Mouse (Mus musculus): ENCODE results near the gene Rab24. TPM values are rescaled to one million over a fixed set of nuclear protein-coding genes. Genes with fewer than 3 reads are reported as not detected.

The Rab24 gene
- polyA plus RNA-seq, 1 experiment from 2014 or later = 63.9 TPM

- ATAC-seq (replicated peaks; ENCODE audit: insufficient number of reproducible peaks, insufficient read depth, low FRiP score, low read depth) = no peak
- no peaks in the 10 kb centered on the region for H3K9me3 ChIP-seq (replicated peaks)
- no peaks in the 10 kb centered on the region for H3K27me3 ChIP-seq
- WGBS = 77% methylated on average over 6 of the region's 6 CpGs
- H3K4me1 ChIP-seq (replicated peaks) = peaks cover 45% of the 10 kb centered on the region
- H3K4me2 ChIP-seq = peak overlapping the region; percentile 97
- peak overlapping the region; percentile 81 for H3K4me3 ChIP-seq
- H3K9ac ChIP-seq = peak overlapping the region; percentile 70; the same call in 1 of the 2 replicates
- peaks cover 29% of the 10 kb centered on the region for H3K36me3 ChIP-seq
- H3K27ac ChIP-seq = no peak overlapping the region
These were observed 6.4 kb upstream of the Rab24 start for GRCm38 (mm10) chr13:55328171-55328570.

GRCm38 (mm10) chr13:55327633-55328032 lies 5.9 kb upstream of the Rab24 start:
- no peak overlapping the region; the same call in 1 of the 2 replicates for H3K27ac ChIP-seq
- H3K9ac ChIP-seq = no peak overlapping the region
- 35% methylated on average over 6 of the region's 8 CpGs for WGBS
- H3K27me3 ChIP-seq = no peaks in the 10 kb centered on the region
- H3K4me2 ChIP-seq = peak overlapping the region; percentile 97
- peak; percentile 24; the same call in 1 of the 2 replicates for ATAC-seq (replicated peaks; ENCODE audit: insufficient number of reproducible peaks, insufficient read depth, low FRiP score, low read depth)
- peaks cover 33% of the 10 kb centered on the region for H3K36me3 ChIP-seq
- H3K4me3 ChIP-seq = peak overlapping the region; percentile 81
- H3K4me1 ChIP-seq (replicated peaks) = peaks cover 50% of the 10 kb centered on the region
- H3K9me3 ChIP-seq (replicated peaks) = no peaks in the 10 kb centered on the region

GRCm38 (mm10) chr13:55327169-55327568 lies 5.4 kb upstream of the Rab24 start:
- Histone ChIP-seq H3K9me3 (replicated peaks) (no peaks in the 10 kb centered on the region), H3K4me3 (no peak overlapping the region), H3K36me3 (peaks cover 33% of the 10 kb centered on the region), H3K4me2 (no peak overlapping the region), H3K27ac (peak overlapping the region; percentile 49; the same call in 1 of the 2 replicates), H3K9ac (no peak overlapping the region), H3K4me1 (replicated peaks) (peaks cover 52% of the 10 kb centered on the region), H3K27me3 (no peaks in the 10 kb centered on the region)
- ATAC-seq (replicated peaks; ENCODE audit: insufficient number of reproducible peaks, insufficient read depth, low FRiP score, low read depth) = no peak
- WGBS = 45% methylated on average over 4 of the region's 4 CpGs

- H3K4me3 ChIP-seq = no peak overlapping the region
- peaks cover 57% of the 10 kb centered on the region for H3K4me1 ChIP-seq (replicated peaks)
- ATAC-seq (replicated peaks; ENCODE audit: insufficient number of reproducible peaks, insufficient read depth, low FRiP score, low read depth) = no peak
- no peaks in the 10 kb centered on the region for H3K27me3 ChIP-seq
- H3K4me2 ChIP-seq = no peak overlapping the region
- peaks cover 33% of the 10 kb centered on the region for H3K36me3 ChIP-seq
- WGBS = 71% methylated on average over 11 of the region's 11 CpGs
- no peak overlapping the region for H3K27ac ChIP-seq
- 0 out of 2 replicates have a peak overlapping the region, but pooled peaks have one; percentile 10 for H3K9ac ChIP-seq
- H3K9me3 ChIP-seq (replicated peaks) = no peaks in the 10 kb centered on the region
These were observed 3.9 kb upstream of the Rab24 start for GRCm38 (mm10) chr13:55325596-55325995.

GRCm38 (mm10) chr13:55322130-55322825 lies 532 bp upstream of the Rab24 start:
- Histone ChIP-seq H3K36me3 (peaks cover 60% of the 10 kb centered on the region), H3K27ac (peak overlapping the region; percentile 87), H3K4me2 (peak overlapping the region; percentile 83), H3K4me1 (replicated peaks) (peaks cover 39% of the 10 kb centered on the region), H3K9ac (peak overlapping the region; percentile 92), H3K4me3 (peak overlapping the region; percentile 79), H3K27me3 (no peaks in the 10 kb centered on the region), H3K9me3 (replicated peaks) (no peaks in the 10 kb centered on the region)
- no peak; the same call in 1 of the 2 replicates for ATAC-seq (replicated peaks; ENCODE audit: insufficient number of reproducible peaks, insufficient read depth, low FRiP score, low read depth)
- under 1% methylated on average over 31 of the region's 31 CpGs for WGBS

GRCm38 (mm10) chr13:55319931-55320533 lies 1.7 kb downstream of the Rab24 start, which contains the start of gene Prelid1:
TSS of gene Prelid1 (plus strand) at chr13:55320500.
- peak within 1 kb of the TSS; percentile 92 for H3K9ac ChIP-seq
- peaks cover 34% of the 10 kb centered on the region for H3K4me1 ChIP-seq (replicated peaks)
- peak within 1 kb of the TSS; percentile 79 for H3K4me3 ChIP-seq
- H3K9me3 ChIP-seq (replicated peaks) = no peaks in the 10 kb centered on the region
- H3K27me3 ChIP-seq = no peaks in the 10 kb centered on the region
- 48% methylated on average over 4 of the region's 4 CpGs for WGBS
- peak within 1 kb of the TSS; percentile 87 for H3K27ac ChIP-seq
- peaks cover 67% of the 10 kb centered on the region for H3K36me3 ChIP-seq
- peak within 1 kb of the TSS; percentile 83 for H3K4me2 ChIP-seq
- no peak for ATAC-seq (replicated peaks; ENCODE audit: insufficient number of reproducible peaks, insufficient read depth, low FRiP score, low read depth)

- Histone ChIP-seq H3K36me3 (peaks cover 69% of the 10 kb centered on the region), H3K27me3 (no peaks in the 10 kb centered on the region), H3K9me3 (replicated peaks) (no peaks in the 10 kb centered on the region), H3K4me3 (no peak overlapping the region), H3K4me1 (replicated peaks) (peaks cover 26% of the 10 kb centered on the region), H3K27ac (no peak overlapping the region), H3K4me2 (no peak overlapping the region), H3K9ac (no peak overlapping the region)
- no peak for ATAC-seq (replicated peaks; ENCODE audit: insufficient number of reproducible peaks, insufficient read depth, low FRiP score, low read depth)
- WGBS = 80% methylated on average over 3 of the region's 3 CpGs
These were observed 3.4 kb downstream of the Rab24 start for GRCm38 (mm10) chr13:55318351-55318750.

- no peak for ATAC-seq (replicated peaks; ENCODE audit: insufficient number of reproducible peaks, insufficient read depth, low FRiP score, low read depth)
- Histone ChIP-seq H3K4me3 (no peak overlapping the region), H3K9me3 (replicated peaks) (no peaks in the 10 kb centered on the region), H3K9ac (no peak overlapping the region), H3K27ac (no peak overlapping the region), H3K36me3 (peaks cover 96% of the 10 kb centered on the region), H3K4me2 (no peak overlapping the region), H3K4me1 (replicated peaks) (peaks cover 4% of the 10 kb centered on the region; the same call in 1 of the 2 replicates), H3K27me3 (no peaks in the 10 kb centered on the region)
- WGBS = 76% methylated on average over 2 of the region's 2 CpGs
These were observed 6.8 kb downstream of the Rab24 start for GRCm38 (mm10) chr13:55314891-55315412.

- Histone ChIP-seq H3K27me3 (no peaks in the 10 kb centered on the region), H3K9ac (no peak overlapping the region), H3K27ac (no peak overlapping the region), H3K36me3 (peaks cover 90% of the 10 kb centered on the region), H3K4me2 (no peak overlapping the region), H3K4me1 (replicated peaks) (no peaks in the 10 kb centered on the region), H3K4me3 (no peak overlapping the region), H3K9me3 (replicated peaks) (no peaks in the 10 kb centered on the region)
- 85% methylated on average over 9 of the region's 9 CpGs for WGBS
- no peak for ATAC-seq (replicated peaks; ENCODE audit: insufficient number of reproducible peaks, insufficient read depth, low FRiP score, low read depth)
These were observed 8.7 kb downstream of the Rab24 start for GRCm38 (mm10) chr13:55313051-55313450.

GRCm38 (mm10) chr13:55312028-55312630 lies 9.6 kb downstream of the Rab24 start:
- Histone ChIP-seq H3K27ac (no peak overlapping the region), H3K36me3 (peaks cover 90% of the 10 kb centered on the region), H3K4me1 (replicated peaks) (no peaks in the 10 kb centered on the region), H3K4me3 (no peak overlapping the region), H3K27me3 (no peaks in the 10 kb centered on the region), H3K9me3 (replicated peaks) (no peaks in the 10 kb centered on the region), H3K9ac (no peak overlapping the region), H3K4me2 (no peak overlapping the region)
- ATAC-seq (replicated peaks; ENCODE audit: insufficient number of reproducible peaks, insufficient read depth, low FRiP score, low read depth) = no peak
- 88% methylated on average over 8 of the region's 8 CpGs for WGBS

- H3K4me1 ChIP-seq (replicated peaks) = no peaks in the 10 kb centered on the region
- no peaks in the 10 kb centered on the region for H3K9me3 ChIP-seq (replicated peaks)
- no peak overlapping the region for H3K27ac ChIP-seq
- no peak overlapping the region for H3K4me3 ChIP-seq
- H3K36me3 ChIP-seq = peaks cover 88% of the 10 kb centered on the region
- WGBS = 87% methylated on average over 5 of the region's 5 CpGs
- ATAC-seq (replicated peaks; ENCODE audit: insufficient number of reproducible peaks, insufficient read depth, low FRiP score, low read depth) = no peak
- H3K9ac ChIP-seq = no peak overlapping the region
- H3K27me3 ChIP-seq = no peaks in the 10 kb centered on the region
- no peak overlapping the region for H3K4me2 ChIP-seq
These were observed 20.8 kb downstream of the Rab24 start for GRCm38 (mm10) chr13:55300913-55301312.

Data from heart, embryonic 15.5 days (tissue).